Mouse (Mus musculus): ENCODE data around the gene Cfap74.

GRCm38 (mm10) chr4:155497963-155498362 is 89.0 kb downstream of the Cfap74 start:
- TF ChIP-seq CTCF (IDR thresholded peaks at IDR 0.05; ENCODE audit: borderline replicate concordance, control insufficient read depth, extremely low read depth, insufficient read depth, low read length, poor library complexity) (no peak), POLR2A (IDR thresholded peaks at IDR 0.05; ENCODE audit: control insufficient read depth, extremely low read depth, insufficient read depth, low read length, poor library complexity) (no peak)

Measured in thymus, adult 2 months (tissue).